Comparison of ENCODE assay signal across 8 mouse cellular contexts in genomic region chr8:106432954-106433570, GRCm38 (mm10). TPM values are rescaled to one million over a fixed set of nuclear protein-coding genes. Genes with fewer than 3 reads are reported as not detected.
A peak's percentile ranks its signal among the peaks of the same experiment; 100 is the strongest.
DNase-seq lines count a peak whose midpoint lies in the region; ATAC-seq lines count a peak whose summit lies in the region.

No protein-coding gene starts in this region.

- 13% methylated on average over 20 of the region's 20 CpGs for WGBS in hindbrain, embryonic 13.5 days

- peaks cover 14% of the 10 kb centered on the region for H3K27me3 ChIP-seq in hindbrain, embryonic 13.5 days

- H3K9me3 ChIP-seq in hindbrain, embryonic 13.5 days, result no peaks in the 10 kb centered on the region

- peaks cover 10% of the 10 kb centered on the region for H3K36me3 ChIP-seq in hindbrain, embryonic 13.5 days

- H3K27ac ChIP-seq in hindbrain, embryonic 13.5 days, result no peak overlapping the region

- peak overlapping the region; percentile 56 for H3K4me2 ChIP-seq in hindbrain, embryonic 13.5 days

- peak overlapping the region; percentile 36 for H3K4me3 ChIP-seq in hindbrain, embryonic 13.5 days

- ATAC-seq in hindbrain, embryonic 13.5 days (ENCODE audit: low FRiP score), result no peak

- peak overlapping the region; percentile 62 for H3K9ac ChIP-seq in hindbrain, embryonic 13.5 days

- DNase-seq in Muller cell, postnatal 12 days (ENCODE audit: inconsistent ontology term), result peak; percentile 81
- peak; percentile 93 to 95 for DNase-seq in cerebellum, postnatal 10 days
- peak; percentile 57 to 82 for DNase-seq in frontal cortex, postnatal 14 days (ENCODE audit: low spot score in 2 of 2)
- DNase-seq in layer of hippocampus, postnatal 25 days (ENCODE audit: extremely low spot score in 1 of 2, low spot score in 1 of 2), result peak; percentile 85 to 98
- DNase-seq in lung, postnatal 36 days, result peak; percentile 89
- DNase-seq in retina, postnatal 1 day, result peak; percentile 86
- DNase-seq in urinary bladder, adult 18-20 months (ENCODE audit: low spot score in 2 of 2), result peak; percentile 72 to 74

- 0 out of 2 replicates have a peak, but pooled peaks cover 4% of the 10 kb centered on the region for H3K4me1 ChIP-seq in hindbrain, embryonic 13.5 days (replicated peaks)

RNA-seq across cellular contexts. Expression of gene Zfp90, which starts 17.9 kb away (rescaled TPM):
- polyA plus RNA-seq in hindbrain, embryonic 13.5 days (2015; fragmentation: Nextera tagmentation; extraction: Ambion mirVana), result 42.3 and 45.0 TPM in 2 replicates
- total RNA-seq in layer of hippocampus, postnatal 25 days (2021), result 10 to 100 TPM; 10.9 to 13.3 TPM
